Mouse (Mus musculus) intestine, embryonic 14.5 days (tissue): ENCODE data around the gene Fam83g. TPM values are rescaled to one million over a fixed set of nuclear protein-coding genes. Genes with fewer than 3 reads are reported as not detected.

Source experiments
- ATAC-seq: fragments of 200-750 bp; cut with Nextera tagmentation; replicated peaks from 2 replicates; pipeline ENCODE4 v1.8.0; 2017; ENCODE audit warnings: low read depth, moderate number of reproducible peaks, moderate TSS enrichment, moderate library complexity; ENCODE audit not compliant: low FRiP score, low TSS enrichment
- DNase-seq: peaks from one replicate; pipeline ENCODE4 v3.0.0-alpha.2; 2018; ENCODE audit warnings: low spot score
- H3K27ac ChIP-seq: fragments of 300-500 bp; sonication (generic); 2 replicates; pipeline ENCODE4 v1.5.1; 2014; ENCODE audit warnings: low read depth, mild to moderate bottlenecking, control low read depth
- H3K27me3 ChIP-seq: fragments of 300-500 bp; sonication (generic); replicated peaks from 2 replicates; pipeline ENCODE4 v1.6.1; 2014; ENCODE audit warnings: low read length, control low read depth; ENCODE audit not compliant: control insufficient read depth, insufficient read depth
- H3K36me3 ChIP-seq: fragments of 300-500 bp; sonication (generic); 2 replicates; pipeline ENCODE4 v1.6.1; 2014; ENCODE audit warnings: low read length, control low read depth; ENCODE audit not compliant: control insufficient read depth, insufficient read depth
- H3K4me1 ChIP-seq: fragments of 300-500 bp; sonication (generic); replicated peaks from 2 replicates; pipeline ENCODE4 v1.6.1; 2014; ENCODE audit warnings: low read length, control low read depth, mixed read lengths; ENCODE audit not compliant: control insufficient read depth, insufficient read depth
- H3K4me2 ChIP-seq: fragments of 300-500 bp; sonication (generic); 2 replicates; pipeline ENCODE4 v1.6.1; 2014; ENCODE audit warnings: low read length
- H3K4me3 ChIP-seq: fragments of 300-500 bp; sonication (generic); 2 replicates; pipeline ENCODE4 v1.5.1; 2014; ENCODE audit warnings: low read depth, low read length, control low read depth, mixed read lengths
- H3K9ac ChIP-seq: fragments of 300-500 bp; sonication (generic); 2 replicates; pipeline ENCODE4 v1.6.1; 2014; ENCODE audit warnings: mild to moderate bottlenecking, low read length
- H3K9me3 ChIP-seq: fragments of 300-500 bp; sonication (generic); 2 replicates; pipeline ENCODE4 v1.6.1; 2016; ENCODE audit warnings: low read length, control low read depth; ENCODE audit not compliant: control insufficient read depth
- WGBS: fragments of 180-500 bp; shearing (Covaris S2); extraction: QIAGEN DNeasy Blood & Tissue Kit; methylation state at CpG from one replicate; pipeline ENCODE4 v1.1.7; 2014; 5-methylcytosine and 5-hydroxymethylcytosine counted together
- polyA plus RNA-seq: library from polyadenylated mRNA; unstranded; fragments of >200 nt; fragmentation: Nextera tagmentation; extraction: Ambion mirVana; gene quantifications from 2 replicates; pipeline ENCODE4 v1.2.1, GENCODE M21; 2014

The Fam83g gene
- polyA plus RNA-seq, 1 experiment from 2014 or later = 4.6 TPM

GRCm38 (mm10) chr11:61757151-61757550, 73.3 kb downstream of the Fam83g start:
- H3K36me3 ChIP-seq = peaks cover 43% of the 10 kb centered on the region
- WGBS = 82% methylated on average over 2 of the region's 2 CpGs
- no peak overlapping the region for H3K27ac ChIP-seq
- H3K4me2 ChIP-seq = no peak overlapping the region
- H3K9me3 ChIP-seq = no peaks in the 10 kb centered on the region
- H3K4me1 ChIP-seq = 0 out of 2 replicates have a peak, but pooled peaks cover 4% of the 10 kb centered on the region
- no peak for DNase-seq
- H3K9ac ChIP-seq = no peak overlapping the region
- no peak for ATAC-seq
- H3K4me3 ChIP-seq = no peak overlapping the region
- H3K27me3 ChIP-seq = no peaks in the 10 kb centered on the region

Other genes with a start within 250 kb of the Fam83g start
- 0.85 and 1.0 TPM in 2 replicates for gene Rnf112, start 230.0 kb upstream of the Fam83g start, polyA plus RNA-seq
- gene Mfap4, start 198.7 kb upstream of the Fam83g start, polyA plus RNA-seq = 239 and 268 TPM in 2 replicates
- gene Mapk7, start 189.7 kb upstream of the Fam83g start, polyA plus RNA-seq = 41.9 and 47.3 TPM in 2 replicates
- gene B9d1, start 178.9 kb upstream of the Fam83g start, polyA plus RNA-seq = 34.4 and 37.3 TPM in 2 replicates
- 23.5 and 26.5 TPM in 2 replicates for gene Epn2, start 104.4 kb upstream of the Fam83g start, polyA plus RNA-seq
- gene Grap, start 30.8 kb upstream of the Fam83g start, polyA plus RNA-seq = 6.5 and 6.6 TPM in 2 replicates
- not detected in 2 replicates for gene Slc5a10, start 36.7 kb downstream of the Fam83g start, polyA plus RNA-seq
- 22.7 and 25.4 TPM in 2 replicates for gene Prpsap2, start 78.0 kb downstream of the Fam83g start, polyA plus RNA-seq
- 15.9 and 16.7 TPM in 2 replicates for gene Ulk2, start 171.0 kb downstream of the Fam83g start, polyA plus RNA-seq
- gene Akap10, start 246.2 kb downstream of the Fam83g start, polyA plus RNA-seq = 17.8 and 18.2 TPM in 2 replicates